Mouse (Mus musculus) T-helper 1 cell (primary cell): ENCODE results near the gene Sept10.

Experiments used
- in situ Hi-C: fragments of 300-600 bp; cut with MboI, MseI; formaldehyde crosslinking; loops from one replicate; pipeline ENCODE4 v1.15.1; 2025; ENCODE audit warnings: high pct_unique_total_duplicates

The Sept10 gene

DNA sequence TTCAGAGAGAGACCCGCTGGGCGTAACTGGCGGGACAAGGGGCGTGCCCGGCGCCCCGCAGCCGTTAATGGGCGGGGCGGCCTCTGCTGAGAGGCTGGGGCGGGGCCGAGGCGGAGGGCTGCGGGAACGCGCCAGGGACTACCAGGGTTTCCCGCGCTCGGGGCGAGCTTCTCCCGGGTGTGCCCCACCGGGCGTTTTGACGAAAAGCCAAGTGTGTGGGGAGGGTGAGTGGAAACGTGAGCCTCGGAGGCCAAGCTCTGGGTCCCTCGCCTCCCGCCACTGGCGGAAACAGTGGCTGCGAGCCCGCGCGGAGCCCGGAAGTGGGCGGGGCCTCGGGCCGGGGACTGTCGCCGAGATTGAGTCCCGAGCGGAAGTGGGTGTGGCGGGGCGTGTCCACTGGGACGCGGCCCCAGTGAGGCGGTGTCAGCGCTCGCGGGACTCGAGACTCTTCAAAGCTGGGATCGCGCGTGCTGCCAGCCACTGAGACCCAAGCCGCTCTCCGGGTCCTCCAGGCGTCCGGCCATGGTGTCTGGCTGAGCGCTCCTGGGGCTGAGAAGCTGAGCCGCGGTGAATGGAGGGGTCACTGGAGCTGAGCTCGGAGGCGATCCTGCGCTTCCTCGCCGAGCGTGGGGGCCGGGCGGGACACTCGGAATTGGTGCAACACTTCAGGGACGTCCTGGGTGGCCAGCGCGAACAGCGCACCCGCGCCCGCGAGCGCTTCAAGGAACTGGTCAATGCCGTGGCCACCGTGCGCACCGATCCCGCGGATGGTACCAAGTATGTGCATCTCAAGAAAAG is at the start of gene Sept10, which contains the start of gene Sowahc:
Gene Sept10, minus strand, starts transcription at position 375 of the 798 bp plus-strand sequence.
Gene Sowahc, plus strand, starts transcription at position 481 of the 798 bp plus-strand sequence.
- in situ Hi-C loops, result no loop called here

DNA sequence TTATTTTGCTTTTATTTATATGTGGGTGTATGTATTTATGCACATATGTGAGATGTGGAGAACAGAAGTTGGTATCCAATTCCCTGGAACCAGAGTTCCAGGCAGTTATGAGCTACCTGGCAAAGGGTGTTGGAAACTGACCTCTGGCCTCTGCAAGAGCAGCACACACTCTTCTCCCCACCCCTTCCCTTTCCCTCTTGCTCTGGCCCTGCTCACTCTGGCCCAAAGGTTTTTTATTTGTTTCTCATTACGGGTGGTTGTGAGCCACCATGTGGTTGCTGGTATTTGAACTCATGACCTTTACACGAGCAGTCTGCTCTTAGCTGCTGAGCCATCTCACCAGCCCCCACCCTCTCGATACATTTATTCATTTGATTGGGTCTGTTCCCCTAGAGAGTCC is 47.1 kb upstream of the Sept10 start:
- in situ Hi-C loops, result no loop called here

DNA sequence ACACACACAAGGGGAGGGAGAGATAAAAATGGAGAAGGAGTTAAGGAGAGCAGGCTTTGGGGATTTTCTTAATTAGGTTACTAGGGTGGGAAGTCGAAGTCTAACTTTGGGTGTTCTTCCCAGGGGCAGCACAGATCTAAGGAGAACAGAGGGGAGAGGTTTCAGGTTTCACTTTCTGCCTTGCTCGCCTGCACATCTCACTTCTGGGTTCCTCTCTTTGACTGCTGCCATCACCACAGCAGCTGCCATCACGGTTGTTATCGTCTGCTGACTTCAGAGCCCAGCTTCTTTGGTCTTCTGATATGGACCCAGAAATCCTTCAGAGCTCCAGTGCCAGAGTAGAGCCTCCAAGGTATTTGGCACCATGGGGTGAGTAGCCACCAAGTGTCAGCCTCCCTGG is 46.5 kb upstream of the Sept10 start:
- in situ Hi-C loops, result no loop called here

DNA sequence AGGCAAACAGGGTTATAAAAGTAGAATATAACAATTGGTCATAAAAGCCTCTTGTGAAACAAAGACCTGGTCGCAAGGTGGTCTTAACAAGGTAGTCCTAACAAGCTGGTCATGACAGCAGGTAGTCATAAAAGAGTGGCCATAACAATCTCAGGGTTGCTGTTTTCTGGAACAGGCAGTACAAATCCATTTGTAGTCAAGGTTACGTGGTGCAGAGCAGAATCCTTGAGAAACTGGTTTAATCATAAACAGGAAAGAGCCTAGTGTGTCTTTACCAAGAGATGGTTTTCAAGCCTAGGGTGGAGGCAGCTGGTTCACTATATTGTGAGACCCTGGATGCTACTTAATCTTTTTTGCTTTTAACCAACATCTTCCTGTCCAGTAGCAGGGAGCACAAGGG is 45.6 kb upstream of the Sept10 start:
- in situ Hi-C loops, result no loop called here

DNA sequence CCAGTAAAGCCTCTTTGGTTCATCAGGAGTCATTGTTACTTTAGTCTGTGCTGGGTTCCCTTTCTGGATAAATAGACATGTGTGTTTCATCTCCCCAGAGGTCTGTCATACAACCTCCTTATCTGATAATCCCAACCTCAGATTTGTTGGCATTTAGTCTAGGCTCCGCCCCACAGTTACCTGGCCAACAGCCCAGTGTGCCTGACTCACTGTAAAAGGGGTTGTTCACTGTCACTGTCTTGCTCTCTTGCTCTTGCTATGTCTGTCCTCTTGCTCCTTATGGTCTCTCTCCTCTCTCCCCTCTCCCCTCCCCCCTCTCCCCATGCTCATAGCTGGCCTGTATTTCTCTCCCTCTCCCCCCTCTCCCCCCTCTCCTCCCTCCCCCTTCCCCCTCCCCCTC is 44.5 kb upstream of the Sept10 start:
- in situ Hi-C loops, result no loop called here

DNA sequence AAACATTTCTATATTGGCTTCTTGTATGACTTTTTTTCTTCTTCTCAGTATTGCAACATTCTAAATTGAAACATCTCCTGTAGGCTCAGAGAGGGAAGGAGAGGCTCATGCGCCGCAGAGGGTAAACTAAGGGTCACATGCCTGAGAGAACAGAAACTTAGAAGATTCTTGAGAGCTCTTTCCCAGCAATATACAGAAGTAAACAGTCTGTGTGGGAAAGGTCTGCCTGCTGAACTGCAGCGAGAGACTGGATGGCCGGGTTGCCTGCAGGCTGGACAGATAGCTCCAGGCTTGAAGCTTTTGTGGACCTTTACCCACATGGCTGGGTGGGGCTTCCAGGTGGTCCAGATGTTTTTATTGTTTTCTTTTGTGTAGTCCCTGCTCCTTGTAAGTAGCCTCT is 44.0 kb upstream of the Sept10 start:
- in situ Hi-C loops, result no loop called here

DNA sequence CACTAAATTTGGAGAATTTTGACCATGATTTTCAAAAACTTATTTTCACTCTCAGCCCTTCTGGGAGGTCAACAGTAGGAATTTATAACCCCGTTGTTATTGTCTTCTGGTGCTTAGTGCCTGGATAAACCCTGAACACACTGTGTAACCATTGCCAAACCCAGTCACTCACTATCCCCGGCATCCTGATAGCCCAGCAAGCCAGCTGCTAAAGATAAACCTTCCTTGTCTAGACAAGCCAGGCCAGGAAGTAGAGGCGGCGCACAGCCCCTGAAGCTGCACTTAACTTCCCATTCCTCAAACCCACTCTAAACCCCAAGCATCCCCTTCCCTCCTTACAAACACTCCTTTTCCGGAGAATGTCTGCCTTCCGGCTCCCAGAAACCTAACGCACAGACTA is 43.4 kb upstream of the Sept10 start:
- in situ Hi-C loops, result no loop called here

DNA sequence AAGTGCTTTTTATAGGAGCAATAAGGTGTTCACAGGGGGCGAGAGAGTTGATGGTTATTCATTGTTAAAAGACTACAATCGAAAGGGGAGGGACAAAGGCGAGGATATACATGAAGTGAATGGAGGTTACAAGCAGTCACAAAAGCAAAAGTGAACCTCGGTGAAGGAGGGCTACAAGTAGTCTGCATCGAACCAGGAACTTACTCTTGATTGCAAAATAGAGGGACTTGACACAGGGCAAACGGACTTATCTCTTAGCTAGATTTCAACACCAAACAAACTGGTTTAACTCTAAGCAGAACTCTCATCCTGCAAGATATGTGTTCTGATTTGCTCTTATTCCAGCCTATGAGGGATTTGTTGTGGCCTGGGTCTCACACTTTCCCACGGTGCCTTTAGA is 41.3 kb upstream of the Sept10 start:
- in situ Hi-C loops, result no loop called here

DNA sequence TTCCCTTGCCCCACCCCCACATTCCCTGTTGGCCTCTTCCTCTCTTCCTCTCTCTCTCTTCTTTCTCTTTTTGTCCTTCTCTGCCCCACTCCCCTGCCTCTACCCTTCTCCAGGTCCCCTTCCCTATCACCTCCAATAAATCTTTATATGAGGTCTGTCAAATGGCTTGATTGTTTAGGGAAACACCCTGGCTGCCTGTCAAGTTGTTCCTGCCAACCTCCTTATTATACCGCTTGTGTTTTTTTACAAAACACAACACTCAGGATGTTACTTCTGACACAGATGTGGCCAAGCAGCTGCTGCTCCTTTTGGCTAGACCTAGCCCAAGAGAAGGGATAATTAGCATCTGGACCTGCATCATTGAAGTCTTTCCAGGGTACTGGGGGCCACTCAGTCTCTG is 40.4 kb upstream of the Sept10 start:
- in situ Hi-C loops, result no loop called here

DNA sequence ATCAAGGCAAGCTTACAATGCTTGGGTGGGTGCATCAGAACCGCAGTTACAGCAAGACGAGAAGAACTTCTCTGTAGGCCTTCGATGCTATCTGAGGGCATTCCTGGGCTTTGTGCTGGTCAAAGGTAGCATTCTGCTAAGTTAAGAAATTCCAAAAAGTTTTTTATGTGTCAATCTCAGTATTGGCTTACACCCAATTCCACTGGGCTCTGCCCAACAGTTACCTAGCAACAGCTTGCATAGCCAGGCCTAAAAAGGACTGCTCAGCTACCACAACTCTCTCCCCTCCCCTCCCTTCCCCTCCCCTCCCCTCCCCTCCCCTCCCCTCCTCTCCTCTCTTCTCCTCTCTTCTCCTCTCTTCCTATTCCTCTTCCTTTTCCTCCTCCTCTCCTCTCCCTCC is 40.0 kb upstream of the Sept10 start:
- in situ Hi-C loops, result no loop called here

DNA sequence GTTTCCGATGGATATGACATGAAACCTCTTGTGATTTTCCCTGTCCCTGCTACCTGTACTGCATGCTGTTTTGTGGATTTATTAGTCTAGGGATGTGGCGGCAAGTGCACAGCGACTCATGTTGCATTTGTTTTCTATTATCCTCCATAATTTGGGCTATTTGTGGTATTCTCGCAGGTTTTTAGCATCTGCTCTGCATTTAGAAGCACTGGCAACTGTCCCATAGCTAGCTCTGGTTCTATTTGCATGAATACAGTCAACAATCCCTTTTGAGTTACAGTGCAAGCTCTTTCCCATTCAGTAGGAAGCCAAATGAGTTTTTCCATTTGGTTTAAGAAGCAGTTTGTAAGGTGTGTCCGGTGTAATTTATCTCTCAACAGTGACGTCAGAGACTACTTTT is 37.9 kb upstream of the Sept10 start:
- in situ Hi-C loops, result no loop called here

DNA sequence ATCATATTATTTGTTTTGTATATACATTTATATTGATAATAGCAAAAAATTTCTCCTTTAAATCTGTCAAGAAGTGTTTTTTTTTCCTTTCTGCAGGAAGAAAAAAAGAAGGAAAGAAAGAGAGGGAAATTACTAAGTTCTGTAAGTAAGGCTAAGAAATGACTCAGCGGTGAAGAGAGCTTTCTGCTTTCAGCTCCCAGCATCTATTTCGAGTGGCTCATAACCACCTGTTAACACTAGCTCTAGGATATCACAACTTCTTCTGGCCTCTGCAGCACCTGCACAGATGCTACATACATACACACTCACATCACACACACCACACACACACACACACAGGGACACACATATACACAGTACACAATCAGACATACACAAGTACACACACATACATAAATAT is 34.9 kb upstream of the Sept10 start:
- in situ Hi-C loops, result no loop called here

DNA sequence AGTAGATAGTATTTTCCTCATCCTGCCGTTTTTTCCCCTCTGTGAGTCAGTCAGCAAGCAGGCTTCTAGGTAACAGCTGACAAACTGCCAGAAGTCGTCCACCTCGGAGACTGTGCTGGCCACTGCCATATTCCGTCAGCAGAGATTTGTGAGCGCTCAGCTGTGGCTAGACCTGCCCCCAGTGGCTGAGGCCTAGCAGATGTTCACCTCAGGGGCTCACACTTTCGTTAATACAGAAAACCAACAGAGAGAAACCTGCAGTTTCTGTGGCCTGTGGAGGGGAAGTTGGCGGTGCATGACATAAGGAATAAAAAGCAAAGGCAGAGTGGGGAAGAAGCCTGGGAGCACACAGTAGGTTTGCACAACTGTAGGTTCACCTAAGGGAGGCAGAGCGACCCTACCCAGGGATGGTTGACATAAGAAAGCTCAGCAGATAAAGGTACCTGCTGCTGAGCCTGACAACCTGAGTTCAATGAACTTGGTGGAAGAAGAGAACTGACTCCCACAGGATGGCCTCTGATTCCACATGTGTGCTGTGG is 32.0 kb upstream of the Sept10 start:
- in situ Hi-C loops, result no loop called here

DNA sequence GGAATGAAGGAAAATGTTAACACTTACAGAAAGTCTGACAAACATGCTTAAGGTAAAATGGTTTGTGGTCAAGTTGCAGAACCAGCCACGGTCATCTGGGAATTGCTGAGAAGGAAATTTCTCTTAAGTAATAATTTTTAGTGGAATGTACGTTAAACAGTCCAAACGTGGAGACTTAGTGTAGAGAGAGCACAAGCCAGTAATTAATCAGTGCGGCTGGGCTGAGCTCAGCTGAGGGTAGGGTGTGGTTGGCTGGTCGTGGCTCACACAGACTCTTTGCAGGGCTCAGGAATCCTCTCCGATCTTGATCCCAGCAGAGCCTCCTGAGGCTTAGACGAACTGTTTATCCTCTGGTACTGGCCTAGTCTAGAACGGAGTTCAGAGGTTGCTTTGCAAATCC is 30.7 kb upstream of the Sept10 start:
- in situ Hi-C loops, result no loop called here

DNA sequence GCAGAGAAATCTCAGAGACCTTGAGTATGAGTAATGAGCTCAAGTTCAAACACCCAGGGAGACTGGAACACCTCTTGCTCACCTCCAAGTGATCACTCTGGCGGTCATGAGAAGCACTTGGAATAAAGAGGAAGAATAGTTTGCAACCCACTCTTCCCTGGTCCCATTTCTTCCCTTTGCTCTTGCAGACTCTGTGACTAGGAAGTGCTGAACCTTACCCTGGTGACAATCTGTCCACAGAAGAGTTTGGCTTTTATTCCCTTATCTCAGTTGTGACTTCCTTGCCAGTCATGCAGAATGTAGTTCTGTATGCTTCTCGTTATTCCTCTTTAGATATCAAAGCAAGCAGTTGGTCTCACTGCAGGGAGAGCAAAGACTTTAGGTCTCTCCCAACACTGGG is 30.3 kb upstream of the Sept10 start:
- in situ Hi-C loops, result no loop called here

DNA sequence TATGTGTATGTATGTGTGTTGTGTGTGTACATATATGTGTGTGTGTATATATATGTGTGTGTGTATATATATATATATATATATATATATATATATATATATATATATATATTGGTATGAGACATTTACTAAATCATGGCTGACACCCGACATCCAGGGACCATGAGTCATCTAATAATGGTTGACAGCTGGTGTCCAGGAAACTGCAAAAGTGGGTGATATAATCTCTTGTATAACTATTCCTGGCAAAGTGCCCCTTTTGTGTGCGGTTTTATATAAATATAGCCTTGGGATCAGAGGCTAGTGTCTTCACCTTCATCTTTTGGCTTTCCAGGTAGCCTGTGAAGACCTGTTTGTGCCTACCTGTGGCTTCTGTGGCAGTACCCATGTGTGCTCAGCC is 29.0 kb upstream of the Sept10 start:
- in situ Hi-C loops, result no loop called here

DNA sequence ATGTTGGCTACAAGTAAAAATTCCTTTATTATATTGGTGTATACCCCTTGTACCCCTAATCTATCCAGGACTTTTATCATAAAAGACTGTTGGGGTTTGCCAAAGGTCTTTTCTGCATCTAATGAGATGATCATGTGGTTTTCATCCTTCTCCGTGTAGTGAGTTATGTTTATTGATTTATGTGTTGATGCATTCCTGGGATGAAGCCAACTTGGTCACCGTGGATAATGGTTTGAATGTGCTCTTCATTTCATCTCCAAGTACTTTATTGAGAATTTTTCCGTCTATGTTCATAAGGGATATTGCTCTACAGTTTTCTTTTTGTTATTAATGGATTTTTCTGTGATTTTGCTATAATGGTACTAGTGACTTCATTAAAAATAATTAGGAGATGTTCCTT is 27.9 kb upstream of the Sept10 start:
- in situ Hi-C loops, result no loop called here

DNA sequence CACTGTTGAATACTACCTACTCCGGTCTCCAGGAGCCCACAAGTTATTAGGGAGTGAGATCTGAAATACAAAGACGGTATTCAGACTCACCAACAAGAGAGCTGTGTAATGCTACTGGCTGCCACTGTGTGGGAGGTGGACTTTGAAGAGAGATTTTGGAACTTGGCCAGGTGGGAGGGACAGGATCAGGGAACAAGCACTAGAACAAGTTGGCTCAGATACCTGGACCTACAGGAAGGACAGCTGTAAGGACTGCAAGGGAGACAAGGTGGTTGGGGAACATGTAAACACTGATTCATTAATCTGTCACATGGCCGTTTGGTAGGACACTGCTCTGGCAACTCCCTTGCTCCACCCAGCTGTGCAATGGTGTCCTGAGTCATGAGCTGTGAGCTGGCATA is 19.5 kb upstream of the Sept10 start:
- in situ Hi-C loops, result no loop called here

DNA sequence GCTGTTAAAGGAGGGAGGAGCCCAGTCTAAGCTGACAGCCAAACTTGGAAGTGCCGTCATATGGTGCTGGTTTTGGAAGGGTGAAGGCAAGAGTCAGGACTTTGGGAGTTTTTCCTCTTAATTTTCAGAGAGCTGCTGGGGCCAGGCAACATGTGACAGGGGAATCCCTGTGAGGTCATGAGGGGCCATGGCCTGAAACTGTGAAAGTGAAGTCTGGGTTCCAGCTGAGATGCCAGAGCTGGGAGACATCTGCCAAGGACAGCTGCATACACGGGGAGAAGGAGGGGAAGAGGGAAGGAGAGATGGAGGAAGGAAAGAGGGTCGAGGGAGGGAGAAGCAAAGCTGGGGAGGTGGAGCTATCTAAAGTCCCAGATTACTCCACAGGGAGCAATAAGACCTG is 16.1 kb upstream of the Sept10 start:
- in situ Hi-C loops, result no loop called here

DNA sequence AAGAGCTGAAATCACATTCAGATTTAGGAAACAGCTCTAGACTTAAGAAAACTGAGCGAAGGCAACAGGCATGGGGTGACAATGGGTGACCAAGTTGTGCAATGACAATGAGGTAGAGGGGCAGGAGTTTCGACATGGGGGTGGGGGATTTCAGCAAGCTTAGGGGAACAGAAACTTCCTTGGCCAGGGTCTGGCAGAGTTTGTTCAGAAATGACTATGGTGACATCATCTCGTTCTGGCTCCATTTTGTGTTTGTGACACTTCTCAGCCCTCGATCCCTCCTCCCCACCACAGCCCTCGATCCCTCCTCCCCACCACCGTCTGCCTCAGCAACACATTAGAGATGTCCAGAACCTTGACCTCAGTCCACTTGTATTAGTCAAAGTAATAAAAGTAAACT is 14.8 kb upstream of the Sept10 start:
- in situ Hi-C loops, result no loop called here

DNA sequence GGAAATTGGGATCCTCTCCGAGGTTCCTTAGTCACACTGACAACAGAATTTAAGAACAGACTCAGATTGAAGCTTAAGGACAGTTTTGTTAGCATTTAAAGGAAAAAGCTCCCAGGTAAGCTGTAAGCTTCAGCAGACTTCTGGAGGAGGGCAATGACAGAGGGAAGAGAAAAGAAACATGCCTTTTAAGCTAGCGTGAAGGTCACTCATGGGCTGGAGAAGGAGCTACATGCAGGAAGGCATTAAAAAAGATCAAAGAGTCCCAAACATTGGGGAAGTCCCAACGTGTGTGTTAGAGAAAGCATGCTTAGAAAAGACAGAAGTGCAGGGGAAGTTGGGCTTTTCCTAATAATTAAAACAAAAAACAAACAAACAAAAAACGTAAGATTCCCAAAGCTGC is 14.2 kb upstream of the Sept10 start:
- in situ Hi-C loops, result no loop called here

DNA sequence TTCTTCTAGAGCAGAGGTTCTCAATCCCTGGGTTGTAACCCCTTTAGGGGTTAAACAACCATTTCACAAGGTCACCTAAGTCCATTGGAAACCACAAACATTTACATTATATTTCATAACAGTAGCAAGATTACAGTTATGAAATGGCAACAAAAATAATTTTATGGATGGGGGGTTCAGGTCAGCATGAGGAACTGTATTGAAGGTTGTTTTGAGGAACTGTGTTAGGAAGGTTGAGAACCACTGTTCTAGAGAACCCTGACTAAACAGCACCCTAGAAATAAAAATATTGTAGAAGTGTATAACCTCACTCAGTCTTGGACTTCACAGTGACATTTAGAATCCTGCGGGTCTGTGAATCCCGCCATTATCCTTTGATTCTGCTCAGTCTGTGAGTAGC is 13.6 kb upstream of the Sept10 start:
- in situ Hi-C loops, result no loop called here

DNA sequence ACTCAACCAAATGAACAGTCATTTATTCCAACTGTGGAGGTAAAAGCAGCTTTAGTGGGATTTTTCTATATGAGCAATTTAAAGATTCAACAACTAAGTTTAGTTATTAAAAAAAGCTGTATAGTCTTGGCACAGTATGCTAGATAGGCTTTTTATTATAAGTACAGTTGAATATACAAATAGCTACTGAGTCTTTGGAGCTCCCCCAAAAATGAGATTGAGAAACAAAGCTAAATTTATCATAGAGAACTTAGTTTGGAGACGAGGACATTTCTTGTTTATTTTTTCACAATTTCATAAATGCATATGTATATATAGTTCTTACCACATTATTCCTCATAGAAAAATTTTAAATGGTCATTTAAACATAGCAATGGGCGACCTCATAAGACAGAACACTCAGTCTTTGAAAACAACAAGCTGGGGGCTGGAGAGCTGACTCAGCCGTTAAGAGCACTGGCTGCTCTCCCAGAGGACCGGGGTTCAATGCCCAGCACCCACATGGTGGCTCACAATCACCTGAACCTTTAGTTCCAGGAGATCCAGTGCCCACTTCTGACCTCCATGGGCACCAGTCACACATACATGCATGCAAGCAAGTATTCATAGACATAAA is 7.7 kb upstream of the Sept10 start:
- in situ Hi-C loops, result no loop called here
